Mouse (Mus musculus) myocyte (in vitro differentiated cells): ENCODE measurements around the gene Ddi1. TPM values are rescaled to one million over a fixed set of nuclear protein-coding genes. Genes with fewer than 3 reads are reported as not detected.
A peak's percentile ranks its signal among the peaks of the same experiment; 100 is the strongest.
"Not testable (repeated sequence)": the region's sequence is repeated elsewhere in the genome, so short reads cannot be mapped to it uniquely, and the experiment has no call there.

Experiments used
- H3K27me3 ChIP-seq: one replicate; pipeline ENCODE4 v1.6.1; 2011; ENCODE audit not compliant: control insufficient read depth, insufficient read depth, insufficient read length
- H3K36me3 ChIP-seq: one replicate; pipeline ENCODE4 v1.6.1; 2011; ENCODE audit not compliant: control insufficient read depth, insufficient read depth
- H3K4me2 ChIP-seq: one replicate; pipeline ENCODE4 v1.6.1; 2011; ENCODE audit warnings: low read depth, control low read depth
- H3K4me3 ChIP-seq: one replicate; pipeline ENCODE4 v1.5.1; 2011; ENCODE audit warnings: mild to moderate bottlenecking, control low read depth, moderate library complexity
- H3K79me2 ChIP-seq: one replicate; pipeline ENCODE4 v1.6.1; 2011; ENCODE audit not compliant: control insufficient read depth, insufficient read depth
- H3ac ChIP-seq: one replicate; pipeline ENCODE4 v1.6.1; 2011; ENCODE audit not compliant: control insufficient read depth, insufficient read length
- CEBPB ChIP-seq: IDR thresholded peaks from 2 replicates; pipeline ENCODE4 v1.6.1; 2011; ENCODE audit warnings: mild to moderate bottlenecking, moderate library complexity; ENCODE audit not compliant: poor library complexity, insufficient read depth, severe bottlenecking
- E2F4 ChIP-seq: IDR thresholded peaks from one replicate; pipeline ENCODE4 v1.6.1; 2011; ENCODE audit warnings: mild to moderate bottlenecking, control low read depth, moderate library complexity; ENCODE audit not compliant: insufficient read depth
- MAX ChIP-seq: IDR thresholded peaks from one replicate; pipeline ENCODE4 v1.6.1; 2011; ENCODE audit warnings: low read depth, mild to moderate bottlenecking, control low read depth
- MYOD1 ChIP-seq, 3 experiments: IDR thresholded peaks; one replicate each; pipeline ENCODE4 v1.6.1; 2011; ENCODE audit warnings: control low read depth in 2 of 3, low read depth in 2 of 3, mild to moderate bottlenecking in 2 of 3, moderate library complexity in 1 of 3; ENCODE audit not compliant: insufficient read length in 2 of 3, control insufficient read depth in 1 of 3
- MYOG ChIP-seq, 3 experiments: IDR thresholded peaks; one replicate each; pipeline ENCODE4 v1.6.1; 2011; ENCODE audit warnings: control low read depth in 2 of 3, low read depth in 2 of 3, mild to moderate bottlenecking in 2 of 3; ENCODE audit not compliant: insufficient read length in 2 of 3, control insufficient read depth in 1 of 3, insufficient read depth in 1 of 3
- POLR2A ChIP-seq: IDR thresholded peaks from one replicate; pipeline ENCODE4 v1.6.1; 2011; ENCODE audit warnings: low read depth, mild to moderate bottlenecking, control low read depth, moderate library complexity; ENCODE audit not compliant: insufficient read length
- POLR2AphosphoS2 ChIP-seq: IDR thresholded peaks from one replicate; pipeline ENCODE4 v1.6.1; 2011; ENCODE audit warnings: low read depth, control low read depth; ENCODE audit not compliant: insufficient read length
- REST ChIP-seq: IDR thresholded peaks from one replicate; pipeline ENCODE4 v1.6.1; 2011; ENCODE audit warnings: mild to moderate bottlenecking, control low read depth, moderate library complexity; ENCODE audit not compliant: insufficient read depth, insufficient read length
- SRF ChIP-seq: IDR thresholded peaks from one replicate; pipeline ENCODE4 v1.6.1; 2011; ENCODE audit warnings: low read depth; ENCODE audit not compliant: control insufficient read depth, insufficient read length
- TCF12 ChIP-seq: IDR thresholded peaks from one replicate; pipeline ENCODE4 v1.6.1; 2011; ENCODE audit warnings: mild to moderate bottlenecking, control low read depth; ENCODE audit not compliant: poor library complexity, insufficient read depth, severe bottlenecking
- TCF3 ChIP-seq: IDR thresholded peaks from one replicate; pipeline ENCODE4 v1.6.1; 2011; ENCODE audit warnings: low read depth, control low read depth; ENCODE audit not compliant: insufficient read length
- USF1 ChIP-seq: IDR thresholded peaks from one replicate; pipeline ENCODE4 v1.6.1; 2011; ENCODE audit warnings: low read depth, mild to moderate bottlenecking, control low read depth, moderate library complexity
- polyA plus RNA-seq: library from polyadenylated mRNA; unstranded; fragments of >200 nt; fragmentation: generic; extraction: Trizol; gene quantifications from one replicate; pipeline ENCODE4 v1.2.1, GENCODE M21; 2012; ENCODE audit warnings: missing spikeins

The Ddi1 gene
- polyA plus RNA-seq, 1 experiment: 0.01 TPM

DNA sequence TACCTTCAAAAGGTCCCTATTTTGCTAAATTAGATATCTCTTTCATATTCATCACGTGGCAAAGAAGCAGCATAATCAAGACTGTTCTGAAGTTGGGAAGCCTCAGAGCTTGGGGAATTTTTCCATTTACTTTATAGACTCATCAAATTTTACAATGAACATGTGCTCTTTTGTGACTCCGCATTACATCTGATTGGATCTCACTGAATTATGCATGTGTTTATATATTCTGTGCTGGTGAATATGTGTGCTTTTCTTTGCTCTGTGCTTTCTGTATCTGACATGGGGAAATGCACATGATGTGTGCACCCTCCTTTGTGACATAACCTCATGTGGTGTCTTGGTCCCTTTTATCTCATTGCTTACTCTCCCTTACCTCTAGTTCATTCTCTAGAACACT lies 17.7 kb downstream of the Ddi1 start:
- H3K79me2 ChIP-seq: no peaks in the 10 kb centered on the region
- no peak for TF ChIP-seq SRF
- no peak for TF ChIP-seq MYOD1 (IDR thresholded peaks at IDR 0.05; ENCODE audit: control insufficient read depth in 1 of 3, insufficient read length in 2 of 3, low read depth in 2 of 3)
- TF ChIP-seq POLR2AphosphoS2: no peak
- TF ChIP-seq POLR2A: no peak
- TF ChIP-seq TCF12: no peak
- no peak for TF ChIP-seq TCF3
- TF ChIP-seq E2F4: no peak
- no peak for TF ChIP-seq MYOG (IDR thresholded peaks at IDR 0.05; ENCODE audit: control insufficient read depth in 1 of 3, insufficient read depth in 1 of 3, insufficient read length in 2 of 3, low read depth in 2 of 3)
- no peak for TF ChIP-seq MAX
- TF ChIP-seq CEBPB: no peak
- TF ChIP-seq REST: no peak
- no peak for TF ChIP-seq USF1
- H3K27me3 ChIP-seq: no peaks in the 10 kb centered on the region
- no peak overlapping the region for H3K4me3 ChIP-seq
- H3ac ChIP-seq: no peak overlapping the region
- H3K36me3 ChIP-seq: no peaks in the 10 kb centered on the region
- H3K4me2 ChIP-seq: no peak overlapping the region

DNA sequence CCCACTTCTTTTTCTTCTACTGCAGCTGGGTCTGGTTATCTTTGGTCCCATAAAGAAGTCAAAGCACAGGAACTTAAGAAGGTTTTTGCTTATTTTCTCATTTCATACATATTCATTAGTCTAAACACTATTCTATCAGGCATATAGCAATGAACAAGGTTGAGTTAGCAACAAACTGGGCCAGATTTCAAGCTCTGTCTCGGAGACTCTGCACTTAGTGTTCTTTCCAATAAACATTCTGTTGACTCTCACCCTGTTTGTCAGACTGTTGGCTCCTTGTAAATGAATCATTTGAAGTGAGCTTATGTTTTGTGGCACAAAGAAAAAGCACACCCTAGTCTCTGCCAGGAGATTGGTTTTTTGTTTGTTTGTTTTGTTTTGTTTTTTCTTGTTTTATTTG lies 19.3 kb downstream of the Ddi1 start:
- no peaks in the 10 kb centered on the region for H3K79me2 ChIP-seq
- no peak overlapping the region for H3ac ChIP-seq
- H3K27me3 ChIP-seq: no peaks in the 10 kb centered on the region
- no peak overlapping the region for H3K4me2 ChIP-seq
- no peak for TF ChIP-seq SRF
- H3K4me3 ChIP-seq: no peak overlapping the region
- H3K36me3 ChIP-seq: no peaks in the 10 kb centered on the region

DNA sequence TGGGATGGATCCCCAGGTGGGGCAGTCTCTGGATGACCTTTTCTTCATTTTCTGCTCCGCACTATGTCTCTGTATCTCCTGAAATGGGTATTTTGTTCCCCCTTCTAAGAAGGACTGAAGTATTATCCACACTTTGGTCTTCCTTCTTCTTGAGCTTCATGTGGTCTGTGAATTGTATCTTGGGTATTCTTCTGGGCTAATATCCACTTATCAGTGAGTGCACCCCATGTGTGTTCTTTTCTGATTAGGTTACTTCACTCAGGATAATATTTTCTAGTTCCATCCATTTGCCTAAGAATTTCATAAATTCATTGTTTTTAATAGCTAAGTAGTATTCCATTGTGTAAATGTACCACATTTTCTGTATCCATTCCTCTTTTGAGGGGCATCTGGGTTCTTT lies 33.7 kb downstream of the Ddi1 start:
- not testable (repeated sequence) for H3K36me3 ChIP-seq, H3K79me2 ChIP-seq, H3ac ChIP-seq, H3K4me2 ChIP-seq, H3K27me3 ChIP-seq, H3K4me3 ChIP-seq

DNA sequence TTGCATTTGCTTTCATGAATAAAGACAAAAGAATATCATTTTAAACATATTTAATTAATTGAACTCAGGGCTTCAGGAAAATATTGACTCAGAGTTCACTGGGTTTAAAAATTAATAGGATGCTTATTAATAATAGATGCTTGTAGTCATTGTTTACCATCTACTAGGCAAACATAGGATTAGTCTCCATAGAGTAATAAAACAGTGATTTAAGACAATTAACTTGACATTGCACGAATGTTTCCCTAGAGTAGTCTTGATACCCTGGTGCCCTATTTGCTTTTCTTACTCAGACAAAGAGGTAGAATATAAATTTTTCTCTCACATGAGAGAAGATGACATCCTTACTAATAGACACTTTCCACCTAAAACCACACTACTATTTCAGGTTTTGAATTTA lies 52.1 kb downstream of the Ddi1 start:
- Histone ChIP-seq H3K79me2 (no peaks in the 10 kb centered on the region), H3K4me2 (no peak overlapping the region), H3ac (no peak overlapping the region), H3K36me3 (no peaks in the 10 kb centered on the region), H3K27me3 (no peaks in the 10 kb centered on the region), H3K4me3 (no peak overlapping the region)
- TF ChIP-seq MYOD1 (IDR thresholded peaks at IDR 0.05; ENCODE audit: control insufficient read depth in 1 of 3, insufficient read length in 2 of 3, low read depth in 2 of 3) (no peak), CEBPB (no peak), MYOG (IDR thresholded peaks at IDR 0.05; ENCODE audit: control insufficient read depth in 1 of 3, insufficient read depth in 1 of 3, insufficient read length in 2 of 3, low read depth in 2 of 3) (no peak), MAX (no peak), REST (no peak), SRF (no peak), POLR2A (no peak), TCF12 (no peak), E2F4 (no peak), TCF3 (no peak), POLR2AphosphoS2 (no peak), USF1 (no peak)

DNA sequence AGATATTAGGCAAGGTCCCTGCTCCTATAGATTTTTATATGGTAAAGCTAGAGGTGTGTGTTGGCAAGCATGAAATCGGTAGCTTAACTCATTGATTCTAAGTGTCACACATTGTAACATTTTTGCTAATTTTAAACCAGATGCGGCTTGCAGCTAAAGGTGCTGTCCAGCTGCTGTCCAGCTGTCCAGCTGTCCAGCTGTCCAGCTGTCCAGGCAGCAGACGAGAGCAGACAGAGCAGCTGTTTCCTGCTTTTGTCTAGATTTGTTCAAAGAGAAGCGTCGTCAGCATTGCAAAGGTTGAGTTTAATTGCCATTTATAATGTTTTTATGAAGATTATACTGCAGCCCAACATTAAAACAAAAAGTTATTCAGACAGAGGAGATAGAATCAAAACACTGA lies 56.8 kb downstream of the Ddi1 start:
- no peaks in the 10 kb centered on the region for H3K79me2 ChIP-seq
- H3K27me3 ChIP-seq: no peaks in the 10 kb centered on the region
- H3ac ChIP-seq: no peak overlapping the region
- H3K4me2 ChIP-seq: no peak overlapping the region
- no peak overlapping the region for H3K4me3 ChIP-seq
- no peaks in the 10 kb centered on the region for H3K36me3 ChIP-seq
- TF ChIP-seq REST: peak; percentile 16
- TF ChIP-seq MYOG (IDR thresholded peaks at IDR 0.05; ENCODE audit: control insufficient read depth in 1 of 3, insufficient read depth in 1 of 3, insufficient read length in 2 of 3, low read depth in 2 of 3): peak; percentile 64 to 85 (median 75)
- peak; percentile 92 for TF ChIP-seq TCF12
- no peak for TF ChIP-seq E2F4
- TF ChIP-seq TCF3: peak; percentile 87
- TF ChIP-seq CEBPB: no peak
- TF ChIP-seq POLR2A: no peak
- no peak for TF ChIP-seq POLR2AphosphoS2
- TF ChIP-seq MAX: no peak
- peak; percentile 72 to 96 (median 92) for TF ChIP-seq MYOD1 (IDR thresholded peaks at IDR 0.05; ENCODE audit: control insufficient read depth in 1 of 3, insufficient read length in 2 of 3, low read depth in 2 of 3)
- no peak for TF ChIP-seq SRF
- TF ChIP-seq USF1: no peak

Other genes with a start within 250 kb of the Ddi1 start
- gene Pdgfd, start 101.3 kb downstream of the Ddi1 start, polyA plus RNA-seq: 1.3 TPM